Mouse (Mus musculus): ENCODE measurements around the gene Fbxl2.

GRCm38 (mm10) chr9:113998311-113998710, 47.7 kb downstream of the Fbxl2 start:
- TF ChIP-seq CTCF (IDR thresholded peaks at IDR 0.05; ENCODE audit: borderline replicate concordance, insufficient read depth, low read depth, low read length) (peak; percentile 34; the same call in 1 of the 2 replicates), POLR2A (IDR thresholded peaks at IDR 0.05; ENCODE audit: borderline replicate concordance, insufficient read depth, low read length) (no peak)
